Mouse (Mus musculus) liver, postnatal 0 days (tissue): ENCODE results near the gene Hist1h4b. TPM values are rescaled to one million over a fixed set of nuclear protein-coding genes. Genes with fewer than 3 reads are reported as not detected.

Experiments used
- ATAC-seq: fragments of 200-750 bp; cut with Nextera tagmentation; 2 replicates; pipeline ENCODE4 v1.8.0; 2017; ENCODE audit warnings: mild to moderate bottlenecking, moderate library complexity
- DNase-seq: peaks from one replicate; pipeline ENCODE4 v3.0.0-alpha.2; 2016
- H3K27ac ChIP-seq: fragments of 300-500 bp; sonication (generic); 2 replicates; pipeline ENCODE4 v1.5.1; 2014; ENCODE audit warnings: antibody characterized with exemption, moderate library complexity, mild to moderate bottlenecking, low read depth
- H3K27me3 ChIP-seq: fragments of 300-500 bp; sonication (generic); 2 replicates; pipeline ENCODE4 v1.6.1; 2014; ENCODE audit warnings: low read length, control low read depth, mixed read lengths; ENCODE audit not compliant: insufficient read depth
- H3K36me3 ChIP-seq: fragments of 300-500 bp; sonication (generic); replicated peaks from 2 replicates; pipeline ENCODE4 v1.6.1; 2014; ENCODE audit warnings: mild to moderate bottlenecking, control low read depth, low read length, moderate library complexity, mixed read lengths; ENCODE audit not compliant: insufficient read depth
- H3K4me1 ChIP-seq: fragments of 300-500 bp; sonication (generic); 2 replicates; pipeline ENCODE4 v1.6.1; 2014; ENCODE audit warnings: antibody characterized with exemption, mild to moderate bottlenecking, control low read depth; ENCODE audit not compliant: insufficient read depth
- H3K4me2 ChIP-seq: fragments of 300-500 bp; sonication (generic); 2 replicates; pipeline ENCODE4 v1.6.1; 2014; ENCODE audit warnings: low read depth, mild to moderate bottlenecking, low read length, moderate library complexity, mixed read lengths
- H3K4me3 ChIP-seq: fragments of 300-500 bp; sonication (generic); 2 replicates; pipeline ENCODE4 v1.5.1; 2014; ENCODE audit warnings: low read depth, low read length
- H3K9ac ChIP-seq: fragments of 300-500 bp; sonication (generic); replicated peaks from 2 replicates; pipeline ENCODE4 v1.6.1; 2014; ENCODE audit warnings: mild to moderate bottlenecking, moderate library complexity
- H3K9me3 ChIP-seq: fragments of 300-500 bp; sonication (generic); 2 replicates; pipeline ENCODE4 v1.6.1; 2016; ENCODE audit warnings: mild to moderate bottlenecking, control low read depth, low read length, mixed read lengths
- CTCF ChIP-seq: sonication (generic); IDR thresholded peaks from 2 replicates; pipeline ENCODE4 v1.5.1; 2016; ENCODE audit warnings: antibody characterized with exemption, low read depth
- EP300 ChIP-seq: IDR thresholded peaks from 2 replicates; pipeline ENCODE4 v1.6.1; 2016; ENCODE audit warnings: antibody characterized with exemption, low read depth, mild to moderate bottlenecking
- WGBS: fragments of 180-500 bp; shearing (Covaris S2); extraction: QIAGEN DNeasy Blood & Tissue Kit; methylation state at CpG from one replicate; pipeline ENCODE4 v1.1.7; 2014; ENCODE audit not compliant: insufficient replicate concordance; 5-methylcytosine and 5-hydroxymethylcytosine counted together
- microRNA-seq: library from miRNA; unstranded; fragments of <30 nt; microRNA quantifications from one replicate; pipeline ENCODE4, GENCODE M21; 2016
- polyA plus RNA-seq: library from polyadenylated mRNA; unstranded; fragments of >200 nt; fragmentation: Nextera tagmentation; extraction: Ambion mirVana; gene quantifications from 2 replicates; pipeline ENCODE4 v1.2.1, GENCODE M21; 2015

Gene Hist1h4b
- polyA plus RNA-seq, 1 experiment from 2014 or later = 3.2 TPM

- H3K9ac ChIP-seq = no peak overlapping the region
- H3K4me1 ChIP-seq = no peaks in the 10 kb centered on the region
- H3K27me3 ChIP-seq = no peaks in the 10 kb centered on the region
- no peak for TF ChIP-seq CTCF
- no peaks in the 10 kb centered on the region for H3K36me3 ChIP-seq
- DNase-seq = no peak
- WGBS = 75% methylated on average over 7 of the region's 7 CpGs
- H3K4me3 ChIP-seq = no peak overlapping the region
- H3K27ac ChIP-seq = no peak overlapping the region
- ATAC-seq = no peak
- H3K4me2 ChIP-seq = no peak overlapping the region
- H3K9me3 ChIP-seq = no peaks in the 10 kb centered on the region
These were observed 21.5 kb downstream of the Hist1h4b start for GRCm38 (mm10) chr13:23778339-23778738.

GRCm38 (mm10) chr13:23779025-23779424 lies 22.2 kb downstream of the Hist1h4b start:
- Histone ChIP-seq H3K4me2 (no peak overlapping the region), H3K27ac (no peak overlapping the region), H3K36me3 (no peaks in the 10 kb centered on the region), H3K9me3 (no peaks in the 10 kb centered on the region), H3K27me3 (no peaks in the 10 kb centered on the region), H3K4me3 (no peak overlapping the region), H3K4me1 (no peaks in the 10 kb centered on the region), H3K9ac (no peak overlapping the region)
- no peak for ATAC-seq
- TF ChIP-seq CTCF (no peak), EP300 (no peak)
- no peak for DNase-seq
- WGBS = 55% methylated on average over 4 of the region's 4 CpGs

GRCm38 (mm10) chr13:23792520-23792919 lies 35.7 kb downstream of the Hist1h4b start:
- no peak for ATAC-seq
- no peak overlapping the region for H3K4me2 ChIP-seq
- no peaks in the 10 kb centered on the region for H3K27me3 ChIP-seq
- DNase-seq = peak; percentile 45
- no peak overlapping the region for H3K27ac ChIP-seq
- H3K4me3 ChIP-seq = no peak overlapping the region
- no peaks in the 10 kb centered on the region for H3K4me1 ChIP-seq
- TF ChIP-seq CTCF = peak; percentile 92
- no peak for TF ChIP-seq EP300
- WGBS = 34% methylated on average over 2 of the region's 2 CpGs
- no peaks in the 10 kb centered on the region for H3K9me3 ChIP-seq
- no peaks in the 10 kb centered on the region for H3K36me3 ChIP-seq
- H3K9ac ChIP-seq = no peak overlapping the region

GRCm38 (mm10) chr13:23799405-23799804 lies 42.6 kb downstream of the Hist1h4b start:
- Histone ChIP-seq H3K9ac (no peak overlapping the region), H3K27me3 (no peaks in the 10 kb centered on the region), H3K27ac (no peak overlapping the region), H3K36me3 (no peaks in the 10 kb centered on the region), H3K4me1 (peaks cover 10% of the 10 kb centered on the region), H3K4me2 (no peak overlapping the region), H3K4me3 (no peak overlapping the region), H3K9me3 (no peaks in the 10 kb centered on the region)
- no peak for DNase-seq
- WGBS = 24% methylated on average over 5 of the region's 5 CpGs
- 0 out of 2 replicates have a peak, but pooled peaks have one; percentile 21 for ATAC-seq
- TF ChIP-seq CTCF (no peak), EP300 (no peak)

- Histone ChIP-seq H3K4me2 (no peak overlapping the region), H3K27ac (no peak overlapping the region), H3K9ac (no peak overlapping the region), H3K36me3 (no peaks in the 10 kb centered on the region), H3K4me3 (no peak overlapping the region), H3K9me3 (no peaks in the 10 kb centered on the region), H3K27me3 (no peaks in the 10 kb centered on the region), H3K4me1 (peaks cover 10% of the 10 kb centered on the region)
- ATAC-seq (peak; percentile 87), DNase-seq (peak; percentile 49)
- TF ChIP-seq EP300 (peak; percentile 36; the same call in 1 of the 2 replicates), CTCF (no peak)
- WGBS = 64% methylated on average over 2 of the region's 2 CpGs
These were observed 47.7 kb downstream of the Hist1h4b start for GRCm38 (mm10) chr13:23804532-23804931.

- H3K27ac ChIP-seq = peak within 1 kb of the TSS; percentile 88
- H3K27me3 ChIP-seq = no peaks in the 10 kb centered on the region
- peak; percentile 57 for DNase-seq
- peak within 1 kb of the TSS; percentile 47 for H3K9ac ChIP-seq
- H3K9me3 ChIP-seq = no peaks in the 10 kb centered on the region
- 57% methylated on average over 15 of the region's 15 CpGs for WGBS
- TF ChIP-seq EP300 (no peak), CTCF (no peak)
- H3K36me3 ChIP-seq = no peaks in the 10 kb centered on the region
- peak within 1 kb of the TSS; percentile 61 for H3K4me2 ChIP-seq
- ATAC-seq = peak; percentile 86
- peaks cover 3% of the 10 kb centered on the region for H3K4me1 ChIP-seq
- peak within 1 kb of the TSS; percentile 42 for H3K4me3 ChIP-seq
These were observed 49.7 kb downstream of the Hist1h4b start, which contains the start of gene Slc17a2 for GRCm38 (mm10) chr13:23806422-23807052. TSS of gene Slc17a2 (plus strand) at chr13:23806993.

Small RNAs within 50 kb of the gene (microRNA-seq; reads per million reads assigned to microRNA genes)
- gene Gm44314 = not detected
- gene Gm44484 = not detected

Other genes with a start within 250 kb of the Hist1h4b start
- 7.2 and 7.5 TPM in 2 replicates for gene Hist1h4h, start 226.0 kb upstream of the Hist1h4b start, polyA plus RNA-seq
- 9.7 and 9.8 TPM in 2 replicates for gene Hist1h2af, start 223.1 kb upstream of the Hist1h4b start, polyA plus RNA-seq
- 3.7 and 6.3 TPM in 2 replicates for gene Hist1h3g, start 221.6 kb upstream of the Hist1h4b start, polyA plus RNA-seq
- gene Hist1h2bh, start 213.6 kb upstream of the Hist1h4b start, polyA plus RNA-seq = 0.58 and 0.64 TPM in 2 replicates
- gene Hist1h3f, start 213.0 kb upstream of the Hist1h4b start, polyA plus RNA-seq = 1.3 and 1.5 TPM in 2 replicates
- 1.1 and 1.2 TPM in 2 replicates for gene Hist1h4f, start 205.4 kb upstream of the Hist1h4b start, polyA plus RNA-seq
- gene Hist1h1d, start 203.8 kb upstream of the Hist1h4b start, polyA plus RNA-seq = 0.43 and 0.51 TPM in 2 replicates
- gene Hist1h3e, start 194.6 kb upstream of the Hist1h4b start, polyA plus RNA-seq = 3.6 and 4.6 TPM in 2 replicates
- gene Hist1h2ae, start 185.8 kb upstream of the Hist1h4b start, polyA plus RNA-seq = 62.4 and 66.0 TPM in 2 replicates
- 6.1 and 7.8 TPM in 2 replicates for gene Hist1h2bg, start 185.6 kb upstream of the Hist1h4b start, polyA plus RNA-seq
- gene Hist1h2bf, start 182.8 kb upstream of the Hist1h4b start, polyA plus RNA-seq = 2.9 and 5.8 TPM in 2 replicates
- gene Hist1h2ad, start 182.6 kb upstream of the Hist1h4b start, polyA plus RNA-seq = 2.0 and 2.6 TPM in 2 replicates
- gene Hist1h3d, start 181.2 kb upstream of the Hist1h4b start, polyA plus RNA-seq = 4.7 and 5.8 TPM in 2 replicates
- gene Hist1h4d, start 175.4 kb upstream of the Hist1h4b start, polyA plus RNA-seq = 89.1 and 94.3 TPM in 2 replicates
- 0.49 and 0.51 TPM in 2 replicates for gene Hist1h2be, start 135.9 kb upstream of the Hist1h4b start, polyA plus RNA-seq
- 13.3 and 16.0 TPM in 2 replicates for gene Hist1h1e, start 134.5 kb upstream of the Hist1h4b start, polyA plus RNA-seq
- 0.86 and 0.88 TPM in 2 replicates for gene Hist1h2ac, start 73.1 kb upstream of the Hist1h4b start, polyA plus RNA-seq
- gene Hist1h2bc, start 72.8 kb upstream of the Hist1h4b start, polyA plus RNA-seq = 168 and 180 TPM in 2 replicates
- gene Hist1h1t, start 61.2 kb upstream of the Hist1h4b start, polyA plus RNA-seq = not detected in 2 replicates
- 6.2 and 6.5 TPM in 2 replicates for gene Hist1h4c, start 58.6 kb upstream of the Hist1h4b start, polyA plus RNA-seq
- 24.0 and 25.1 TPM in 2 replicates for gene Hfe, start 46.2 kb upstream of the Hist1h4b start, polyA plus RNA-seq
- 69.6 and 74.1 TPM in 2 replicates for gene Hist1h1c, start 18.2 kb upstream of the Hist1h4b start, polyA plus RNA-seq
- 2.8 and 3.5 TPM in 2 replicates for gene Hist1h3c, start 11.4 kb upstream of the Hist1h4b start, polyA plus RNA-seq
- 1.6 and 2.7 TPM in 2 replicates for gene Hist1h2bb, start 10.3 kb upstream of the Hist1h4b start, polyA plus RNA-seq
- 46.5 and 47.4 TPM in 2 replicates for gene Hist1h2ab, start 5.9 kb upstream of the Hist1h4b start, polyA plus RNA-seq
- gene Hist1h3b, start 4.7 kb upstream of the Hist1h4b start, polyA plus RNA-seq = 10.2 and 16.0 TPM in 2 replicates
- 0.40 and 0.49 TPM in 2 replicates for gene Hist1h4a, start 4.2 kb downstream of the Hist1h4b start, polyA plus RNA-seq
- gene Hist1h3a, start 5.4 kb downstream of the Hist1h4b start, polyA plus RNA-seq = 6.1 and 7.5 TPM in 2 replicates
- gene Hist1h1a, start 6.7 kb downstream of the Hist1h4b start, polyA plus RNA-seq = 2.8 and 4.6 TPM in 2 replicates
- not detected in 2 replicates for gene Trim38, start 12.9 kb downstream of the Hist1h4b start, polyA plus RNA-seq
- 37.0 and 39.8 TPM in 2 replicates for gene Slc17a2, start 50.0 kb downstream of the Hist1h4b start, polyA plus RNA-seq
- gene Slc17a3, start 82.4 kb downstream of the Hist1h4b start, polyA plus RNA-seq = 4.8 and 6.0 TPM in 2 replicates
- 1.0 and 1.2 TPM in 2 replicates for gene Slc17a1, start 110.7 kb downstream of the Hist1h4b start, polyA plus RNA-seq
- 1.1 and 2.0 TPM in 2 replicates for gene Slc17a4, start 158.0 kb downstream of the Hist1h4b start, polyA plus RNA-seq
- gene Hist1h2ba, start 177.1 kb downstream of the Hist1h4b start, polyA plus RNA-seq = not detected in 2 replicates
- gene Hist1h2aa, start 177.4 kb downstream of the Hist1h4b start, polyA plus RNA-seq = not detected in 2 replicates
- gene Scgn, start 234.2 kb downstream of the Hist1h4b start, polyA plus RNA-seq = not detected in 2 replicates